Mouse (Mus musculus): ENCODE data around the gene Pex14.

The Pex14 gene

DNA sequence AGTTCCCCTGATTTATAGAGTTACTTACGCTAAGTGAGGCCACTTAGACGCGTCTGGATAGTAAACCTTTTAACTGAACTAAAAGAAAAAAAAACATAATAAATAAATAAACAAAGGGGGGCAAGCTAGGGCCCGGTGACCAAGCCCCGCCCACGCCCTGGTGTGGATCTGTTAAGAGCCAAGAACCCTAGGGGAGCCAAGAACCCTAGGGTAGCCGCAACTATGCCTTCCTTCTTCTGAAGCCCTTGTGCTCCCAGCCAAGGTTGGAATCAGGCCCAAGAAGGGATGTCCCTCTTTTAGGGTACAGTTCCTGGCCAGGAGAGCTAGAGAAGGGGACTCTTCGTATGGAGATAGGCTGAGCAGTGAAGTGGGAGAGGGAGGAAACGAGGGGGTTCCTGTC is 176.3 kb downstream of the Pex14 start:
- no peak for DNase-seq (ENCODE audit: low read depth, low spot score)

DNA sequence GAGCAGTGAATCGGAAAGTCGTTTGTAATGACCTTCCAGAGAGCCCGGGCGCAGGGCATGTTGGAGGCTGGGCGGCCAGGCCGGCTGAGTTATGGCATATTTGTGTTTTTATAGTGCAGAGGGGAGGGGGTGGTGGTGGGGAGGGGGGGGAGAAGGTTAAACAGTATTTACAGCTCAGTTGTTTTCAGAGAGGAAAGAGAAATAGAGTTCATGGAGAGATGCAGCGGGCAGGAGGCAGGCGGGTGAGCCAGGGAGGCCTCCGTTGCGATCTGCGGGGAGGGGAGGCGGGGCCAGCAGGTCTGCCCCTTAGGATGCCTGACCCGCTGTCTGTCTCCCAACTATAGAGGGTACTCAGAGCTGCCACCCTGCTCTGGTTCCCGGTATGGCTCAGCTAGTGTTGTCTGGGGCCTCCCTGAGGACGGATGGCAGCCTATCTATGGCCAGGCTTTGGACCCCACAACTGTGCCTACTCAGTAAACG is 177.4 kb downstream of the Pex14 start:
- DNase-seq (ENCODE audit: low read depth, low spot score), result no peak

- DNase-seq (ENCODE audit: low read depth, low spot score), result no peak
Measured at GRCm38 (mm10) chr4:148920610-148921009, 179.1 kb downstream of the Pex14 start.

DNA sequence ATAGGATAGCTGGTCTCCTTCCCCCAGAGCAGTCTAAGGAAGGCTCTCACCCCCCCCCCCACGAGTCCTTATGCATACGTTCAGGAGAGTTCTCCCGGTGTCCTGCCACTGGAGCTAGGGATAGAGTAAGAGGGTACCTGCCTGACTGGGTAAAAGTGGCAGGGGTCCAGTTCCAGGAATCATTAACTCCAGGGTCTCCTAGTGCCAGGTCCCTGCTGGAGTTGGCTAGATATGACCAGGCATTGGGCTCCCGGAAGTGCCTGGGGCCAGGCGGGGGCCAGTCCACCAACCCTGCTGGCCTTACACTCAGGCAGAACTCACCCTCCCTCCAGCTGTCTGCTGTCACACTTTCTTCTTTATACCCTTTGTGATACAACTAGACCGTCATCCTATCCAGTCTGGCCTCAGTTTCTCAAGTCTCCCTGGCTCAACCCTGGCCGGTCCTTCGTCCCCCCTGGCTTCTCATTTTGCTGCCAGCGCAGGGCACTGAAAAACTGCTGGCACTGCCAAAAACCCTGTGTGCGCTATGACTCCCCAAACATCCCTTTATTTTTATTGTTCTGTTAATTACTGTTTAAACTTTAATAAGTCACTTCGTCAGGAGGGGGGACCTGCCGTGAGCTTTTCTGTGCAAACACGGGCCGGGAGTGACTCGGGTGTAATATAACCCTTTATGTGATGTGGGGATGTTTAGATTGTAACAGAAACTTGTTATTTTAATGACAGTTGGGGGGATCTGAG is 180.8 kb downstream of the Pex14 start:
- DNase-seq (ENCODE audit: low read depth, low spot score), result no peak

DNA sequence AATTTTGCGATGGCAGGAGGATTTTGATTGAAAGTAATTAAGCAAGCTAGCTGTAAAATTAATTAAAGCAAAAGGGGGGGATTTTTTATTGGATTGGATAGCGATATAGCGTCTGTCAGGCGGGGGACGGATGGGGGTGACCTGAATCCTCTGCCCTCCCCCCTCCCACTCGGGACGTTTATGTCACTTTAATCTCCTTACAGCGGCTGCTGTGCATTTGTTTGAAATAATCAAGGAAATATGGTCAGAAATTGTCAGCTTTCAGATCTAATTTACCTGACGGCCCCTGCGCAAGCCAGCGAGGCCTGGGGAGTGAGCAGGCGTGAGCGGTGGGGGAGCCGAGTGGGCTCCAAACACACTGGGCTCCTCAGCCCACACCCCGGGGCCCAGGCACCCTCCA is 183.8 kb downstream of the Pex14 start:
- no peak for DNase-seq (ENCODE audit: low read depth, low spot score)

GRCm38 (mm10) chr4:148914863-148915622 is 184.6 kb downstream of the Pex14 start:
- no peak for DNase-seq (ENCODE audit: low read depth, low spot score)

GRCm38 (mm10) chr4:148912826-148913590 is 186.7 kb downstream of the Pex14 start:
- DNase-seq (ENCODE audit: low read depth, low spot score), result no peak

- DNase-seq (ENCODE audit: low read depth, low spot score), result no peak
Measured at GRCm38 (mm10) chr4:148912134-148912533, 187.5 kb downstream of the Pex14 start.

Data from A20 (cell line).